Mouse (Mus musculus) lung, adult 2 months (tissue): ENCODE measurements around the gene Adamtsl3.

Experiments used
- CTCF ChIP-seq: fragments of 200-500 bp; IDR thresholded peaks from 2 replicates; pipeline ENCODE4 v1.5.1; 2011; ENCODE audit warnings: mild to moderate bottlenecking, low read length, control low read depth; ENCODE audit not compliant: insufficient read depth
- POLR2A ChIP-seq: fragments of 200-500 bp; IDR thresholded peaks from 2 replicates; pipeline ENCODE4 v1.6.1; 2011; ENCODE audit warnings: low read depth, mild to moderate bottlenecking, control low read depth, low read length, borderline replicate concordance; ENCODE audit errors: extremely low read depth

- TF ChIP-seq CTCF (no peak), POLR2A (no peak)
These were observed 48.3 kb upstream of the Adamtsl3 start for GRCm38 (mm10) chr7:82287242-82287641.
